Mouse (Mus musculus) hindbrain, embryonic 11.5 days (tissue): ENCODE data around the gene Arhgap31. TPM values are rescaled to one million over a fixed set of nuclear protein-coding genes. Genes with fewer than 3 reads are reported as not detected.
"Not testable (repeated sequence)": the region's sequence is repeated elsewhere in the genome, so short reads cannot be mapped to it uniquely, and the experiment has no call there.

Experiments used
- ATAC-seq: fragments of 200-750 bp; cut with Nextera tagmentation; 2 replicates; pipeline ENCODE4 v1.8.0; 2017; ENCODE audit warnings: mild to moderate bottlenecking, moderate TSS enrichment, moderate library complexity; ENCODE audit not compliant: low FRiP score
- DNase-seq: peaks from one replicate; pipeline ENCODE4 v3.0.0-alpha.2; 2015; ENCODE audit warnings: low spot score
- H3K27ac ChIP-seq: fragments of 300-500 bp; sonication (generic); 2 replicates; pipeline ENCODE4 v1.5.1; 2014; ENCODE audit warnings: mild to moderate bottlenecking, low read depth, low read length
- H3K27me3 ChIP-seq: fragments of 300-500 bp; sonication (generic); 2 replicates; pipeline ENCODE4 v1.6.1; 2014; ENCODE audit warnings: mild to moderate bottlenecking, low read length, moderate library complexity, mixed read lengths; ENCODE audit not compliant: control insufficient read depth, insufficient read depth
- H3K36me3 ChIP-seq: fragments of 300-500 bp; sonication (generic); 2 replicates; pipeline ENCODE4 v1.6.1; 2014; ENCODE audit warnings: mild to moderate bottlenecking, low read length, moderate library complexity, mixed read lengths; ENCODE audit not compliant: control insufficient read depth, insufficient read depth
- H3K4me1 ChIP-seq: fragments of 300-500 bp; sonication (generic); replicated peaks from 2 replicates; pipeline ENCODE4 v1.6.1; 2014; ENCODE audit warnings: low read length, mixed read lengths; ENCODE audit not compliant: control insufficient read depth, insufficient read depth
- H3K4me2 ChIP-seq: fragments of 300-500 bp; sonication (generic); replicated peaks from 2 replicates; pipeline ENCODE4 v1.6.1; 2014; ENCODE audit warnings: mild to moderate bottlenecking, low read depth, low read length
- H3K4me3 ChIP-seq: fragments of 300-500 bp; sonication (generic); 2 replicates; pipeline ENCODE4 v1.5.1; 2014; ENCODE audit warnings: low read depth, low read length
- H3K9ac ChIP-seq: fragments of 300-500 bp; sonication (generic); 2 replicates; pipeline ENCODE4 v1.6.1; 2014; ENCODE audit warnings: low read depth, low read length
- H3K9me3 ChIP-seq: fragments of 300-500 bp; sonication (generic); 2 replicates; pipeline ENCODE4 v1.6.1; 2016; ENCODE audit warnings: low read length; ENCODE audit not compliant: control insufficient read depth
- WGBS: fragments of 180-500 bp; shearing (Covaris S2); extraction: QIAGEN DNeasy Blood & Tissue Kit; methylation state at CpG from one replicate; pipeline ENCODE4 v1.1.7; 2014; 5-methylcytosine and 5-hydroxymethylcytosine counted together
- polyA plus RNA-seq: library from polyadenylated mRNA; unstranded; fragments of >200 nt; fragmentation: Nextera tagmentation; extraction: Ambion mirVana; gene quantifications from 2 replicates; pipeline ENCODE4 v1.2.1, GENCODE M21; 2014

Gene Arhgap31
- polyA plus RNA-seq, 1 experiment from 2014 or later, result 9.0 TPM

- Histone ChIP-seq H3K36me3 (no peaks in the 10 kb centered on the region), H3K9me3 (no peaks in the 10 kb centered on the region), H3K27me3 (no peaks in the 10 kb centered on the region), H3K4me1 (no peaks in the 10 kb centered on the region), H3K4me3 (no peak overlapping the region), H3K9ac (no peak overlapping the region), H3K27ac (no peak overlapping the region), H3K4me2 (no peak overlapping the region)
- 74% methylated on average over 6 of the region's 6 CpGs for WGBS
- ATAC-seq, result no peak
- no peak for DNase-seq
Observed at GRCm38 (mm10) chr16:38687673-38688072, 25.4 kb downstream of the Arhgap31 start.

- DNase-seq, result no peak
- H3K27ac ChIP-seq, result no peak overlapping the region
- no peak overlapping the region for H3K4me2 ChIP-seq
- no peaks in the 10 kb centered on the region for H3K9me3 ChIP-seq
- ATAC-seq, result no peak
- no peaks in the 10 kb centered on the region for H3K27me3 ChIP-seq
- no peaks in the 10 kb centered on the region for H3K36me3 ChIP-seq
- no peak overlapping the region for H3K9ac ChIP-seq
- 51% methylated on average over 7 of the region's 7 CpGs for WGBS
- H3K4me3 ChIP-seq, result no peak overlapping the region
- H3K4me1 ChIP-seq, result no peaks in the 10 kb centered on the region
Observed at GRCm38 (mm10) chr16:38683094-38683493, 30.0 kb downstream of the Arhgap31 start.

- Histone ChIP-seq H3K27ac (no peak overlapping the region), H3K4me3 (no peak overlapping the region), H3K4me1 (no peaks in the 10 kb centered on the region), H3K4me2 (no peak overlapping the region), H3K9me3 (no peaks in the 10 kb centered on the region), H3K27me3 (no peaks in the 10 kb centered on the region), H3K9ac (no peak overlapping the region), H3K36me3 (no peaks in the 10 kb centered on the region)
- 93% methylated on average over 2 of the region's 2 CpGs for WGBS
- DNase-seq (no peak), ATAC-seq (no peak)
Observed at GRCm38 (mm10) chr16:38681313-38681712, 31.8 kb downstream of the Arhgap31 start.

GRCm38 (mm10) chr16:38679431-38680021 is 33.5 kb downstream of the Arhgap31 start:
- no peaks in the 10 kb centered on the region for H3K9me3 ChIP-seq
- H3K4me1 ChIP-seq, result no peaks in the 10 kb centered on the region
- no peak overlapping the region for H3K9ac ChIP-seq
- no peaks in the 10 kb centered on the region for H3K27me3 ChIP-seq
- no peak for ATAC-seq
- no peak overlapping the region for H3K4me2 ChIP-seq
- no peak overlapping the region for H3K4me3 ChIP-seq
- WGBS, result 60% methylated on average over 12 of the region's 12 CpGs
- H3K36me3 ChIP-seq, result no peaks in the 10 kb centered on the region
- peak; percentile 15 for DNase-seq
- H3K27ac ChIP-seq, result no peak overlapping the region

- H3K4me2 ChIP-seq, result no peak overlapping the region
- DNase-seq (no peak), ATAC-seq (no peak)
Observed at GRCm38 (mm10) chr16:38678853-38679252, 34.2 kb downstream of the Arhgap31 start.

GRCm38 (mm10) chr16:38677941-38678340 is 35.1 kb downstream of the Arhgap31 start:
- H3K27ac ChIP-seq, H3K9me3 ChIP-seq, H3K36me3 ChIP-seq, H3K27me3 ChIP-seq, ATAC-seq, H3K4me3 ChIP-seq, H3K9ac ChIP-seq, H3K4me1 ChIP-seq, H3K4me2 ChIP-seq, DNase-seq: not testable (repeated sequence)
- WGBS, result 85% methylated on average over 2 of the region's 2 CpGs

More at GRCm38 (mm10) chr16:38678853-38679252, 34.2 kb downstream of the Arhgap31 start:
- H3K9me3 ChIP-seq, result no peaks in the 10 kb centered on the region
- no peaks in the 10 kb centered on the region for H3K27me3 ChIP-seq
- WGBS, result 76% methylated on average over 8 of the region's 8 CpGs
- no peaks in the 10 kb centered on the region for H3K36me3 ChIP-seq
- H3K4me1 ChIP-seq, result no peaks in the 10 kb centered on the region
- H3K9ac ChIP-seq, result no peak overlapping the region
- H3K4me3 ChIP-seq, result no peak overlapping the region
- H3K27ac ChIP-seq, result no peak overlapping the region

GRCm38 (mm10) chr16:38677171-38677570 is 35.9 kb downstream of the Arhgap31 start:
- H3K27ac ChIP-seq, result no peak overlapping the region
- no peaks in the 10 kb centered on the region for H3K4me1 ChIP-seq
- H3K4me3 ChIP-seq, result no peak overlapping the region
- no peak overlapping the region for H3K4me2 ChIP-seq
- no peaks in the 10 kb centered on the region for H3K27me3 ChIP-seq
- no peak overlapping the region for H3K9ac ChIP-seq
- no peak for ATAC-seq
- WGBS, result 94% methylated on average over 6 of the region's 6 CpGs
- DNase-seq, result no peak
- no peaks in the 10 kb centered on the region for H3K9me3 ChIP-seq
- no peaks in the 10 kb centered on the region for H3K36me3 ChIP-seq

- no peak overlapping the region for H3K4me3 ChIP-seq
- DNase-seq (no peak), ATAC-seq (no peak)
- H3K27ac ChIP-seq, result no peak overlapping the region
- no peaks in the 10 kb centered on the region for H3K4me1 ChIP-seq
- no peaks in the 10 kb centered on the region for H3K27me3 ChIP-seq
- no peaks in the 10 kb centered on the region for H3K36me3 ChIP-seq
- H3K9me3 ChIP-seq, result no peaks in the 10 kb centered on the region
- no peak overlapping the region for H3K9ac ChIP-seq
- no peak overlapping the region for H3K4me2 ChIP-seq
- WGBS, result 91% methylated on average over 4 of the region's 4 CpGs
Observed at GRCm38 (mm10) chr16:38676647-38677046, 36.4 kb downstream of the Arhgap31 start.

- Histone ChIP-seq H3K27me3 (no peaks in the 10 kb centered on the region), H3K4me3 (no peak overlapping the region), H3K27ac (no peak overlapping the region), H3K36me3 (no peaks in the 10 kb centered on the region), H3K4me2 (no peak overlapping the region), H3K9ac (no peak overlapping the region), H3K9me3 (no peaks in the 10 kb centered on the region), H3K4me1 (no peaks in the 10 kb centered on the region)
- no peak for DNase-seq
- no peak for ATAC-seq
- WGBS, result 71% methylated on average over 9 of the region's 9 CpGs
Observed at GRCm38 (mm10) chr16:38675600-38676335, 37.3 kb downstream of the Arhgap31 start.
